Mouse (Mus musculus) midbrain, embryonic 13.5 days (tissue): ENCODE measurements around the gene Gimap7. TPM values are rescaled to one million over a fixed set of nuclear protein-coding genes. Genes with fewer than 3 reads are reported as not detected.

ENCODE experiments used
- ATAC-seq: fragments of 200-750 bp; cut with Nextera tagmentation; 2 replicates; pipeline ENCODE4 v1.8.0; 2017; ENCODE audit warnings: mild to moderate bottlenecking, moderate TSS enrichment, moderate library complexity
- H3K27ac ChIP-seq: fragments of 300-500 bp; sonication (generic); 2 replicates; pipeline ENCODE4 v1.5.1; 2015; ENCODE audit warnings: inconsistent platforms, mild to moderate bottlenecking, moderate library complexity
- H3K27me3 ChIP-seq: fragments of 300-500 bp; sonication (generic); 2 replicates; pipeline ENCODE4 v1.6.1; 2015; ENCODE audit warnings: mild to moderate bottlenecking, inconsistent platforms
- H3K36me3 ChIP-seq: fragments of 300-500 bp; sonication (generic); 2 replicates; pipeline ENCODE4 v1.6.1; 2015; ENCODE audit warnings: mild to moderate bottlenecking, inconsistent platforms
- H3K4me1 ChIP-seq: fragments of 300-500 bp; sonication (generic); replicated peaks from 2 replicates; pipeline ENCODE4 v1.6.1; 2015; ENCODE audit warnings: inconsistent platforms
- H3K4me2 ChIP-seq: fragments of 300-500 bp; sonication (generic); replicated peaks from 2 replicates; pipeline ENCODE4 v1.6.1; 2015; ENCODE audit warnings: moderate library complexity, mild to moderate bottlenecking, inconsistent platforms
- H3K4me3 ChIP-seq: fragments of 300-500 bp; sonication (generic); replicated peaks from 2 replicates; pipeline ENCODE4 v1.5.1; 2015; ENCODE audit warnings: mild to moderate bottlenecking, inconsistent platforms
- H3K9ac ChIP-seq: fragments of 300-500 bp; sonication (generic); replicated peaks from 2 replicates; pipeline ENCODE4 v1.6.1; 2015; ENCODE audit warnings: mild to moderate bottlenecking, inconsistent platforms
- H3K9me3 ChIP-seq: fragments of 300-500 bp; sonication (generic); 2 replicates; pipeline ENCODE4 v1.6.1; 2016; ENCODE audit warnings: mild to moderate bottlenecking, inconsistent platforms
- WGBS: fragments of 180-500 bp; shearing (Covaris S2); methylation state at CpG from one replicate; pipeline ENCODE4 v1.1.7; 2015; 5-methylcytosine and 5-hydroxymethylcytosine counted together
- polyA plus RNA-seq: library from polyadenylated mRNA; unstranded; fragments of >200 nt; fragmentation: Nextera tagmentation; extraction: Ambion mirVana; gene quantifications from 2 replicates; pipeline ENCODE4 v1.2.1, GENCODE M21; 2015

Gimap7 gene
- polyA plus RNA-seq, 1 experiment from 2014 or later = not detected

GRCm38 (mm10) chr6:48698066-48698856 is 20.2 kb upstream of the Gimap7 start:
- 80% methylated on average over 7 of the region's 7 CpGs for WGBS
- Histone ChIP-seq H3K27me3 (no peaks in the 10 kb centered on the region), H3K9me3 (no peaks in the 10 kb centered on the region), H3K4me1 (no peaks in the 10 kb centered on the region), H3K4me2 (no peak overlapping the region), H3K4me3 (no peak overlapping the region), H3K27ac (no peak overlapping the region), H3K9ac (no peak overlapping the region), H3K36me3 (no peaks in the 10 kb centered on the region)
- ATAC-seq = no peak

DNA sequence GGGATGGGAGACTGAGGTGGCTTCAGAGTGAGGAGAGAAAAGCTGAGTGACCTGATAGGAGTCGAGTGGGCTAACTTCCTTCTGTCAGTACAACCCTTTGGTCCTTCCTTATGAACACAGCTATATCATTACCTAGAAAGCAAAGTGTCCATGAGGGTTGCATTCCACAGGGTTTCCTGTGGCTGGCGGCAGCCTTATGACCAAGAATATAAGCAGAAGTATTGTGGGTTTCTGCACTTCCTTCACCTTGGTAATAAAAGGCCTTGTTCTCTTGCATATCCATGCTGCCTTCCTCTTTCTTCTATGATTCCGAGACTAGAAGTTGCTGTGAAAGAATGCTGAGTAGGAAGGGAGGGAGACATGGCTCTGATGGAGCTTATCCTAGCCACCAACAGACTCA is 19.5 kb upstream of the Gimap7 start:
- H3K4me3 ChIP-seq = no peak overlapping the region
- H3K27ac ChIP-seq = no peak overlapping the region
- H3K9ac ChIP-seq = no peak overlapping the region
- H3K36me3 ChIP-seq = no peaks in the 10 kb centered on the region
- no peak for ATAC-seq
- no peaks in the 10 kb centered on the region for H3K9me3 ChIP-seq
- H3K4me2 ChIP-seq = no peak overlapping the region
- 88% methylated on average over 3 of the region's 3 CpGs for WGBS
- H3K4me1 ChIP-seq = no peaks in the 10 kb centered on the region
- no peaks in the 10 kb centered on the region for H3K27me3 ChIP-seq

DNA sequence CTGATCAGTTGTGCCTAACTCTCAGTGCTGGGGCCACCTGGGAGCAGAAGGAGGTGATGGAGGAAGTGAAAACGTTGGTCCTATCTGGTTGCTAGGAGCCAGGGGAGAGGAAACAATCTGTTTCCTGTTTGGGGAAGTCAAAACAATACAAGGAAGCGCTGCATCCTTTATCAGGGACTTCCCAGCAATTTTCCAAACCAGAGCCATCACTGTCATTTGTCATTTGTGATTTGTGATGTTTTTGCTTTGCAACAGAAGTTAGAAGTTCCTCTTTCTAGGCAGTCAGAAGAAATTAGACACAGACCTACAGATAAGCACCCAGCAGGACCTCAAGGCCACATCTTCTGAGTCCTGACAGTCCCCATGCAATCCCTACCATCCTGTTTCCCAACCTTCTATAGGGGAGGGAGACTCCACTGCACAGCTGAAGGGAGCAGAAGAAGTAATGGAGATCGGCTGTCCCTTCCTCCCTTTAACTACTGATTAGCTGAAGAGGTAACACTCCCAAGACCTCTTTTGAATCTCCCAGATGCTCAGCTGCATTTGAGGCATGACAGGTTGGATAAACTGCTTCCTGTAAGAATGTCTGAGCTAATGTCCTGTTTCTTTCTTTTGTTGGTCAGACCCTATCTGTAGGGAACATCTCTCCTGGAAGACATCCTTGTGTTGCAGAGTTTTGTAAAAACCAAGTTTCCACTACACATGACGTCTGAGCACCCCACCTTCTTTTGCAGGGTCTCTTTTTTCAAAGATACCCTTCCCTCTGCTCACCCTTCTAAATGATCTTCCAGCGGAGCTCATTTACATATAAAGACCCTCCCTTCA is 18.0 kb upstream of the Gimap7 start:
- 68% methylated on average over 5 of the region's 5 CpGs for WGBS
- Histone ChIP-seq H3K27me3 (no peaks in the 10 kb centered on the region), H3K4me2 (no peak overlapping the region), H3K36me3 (no peaks in the 10 kb centered on the region), H3K4me3 (no peak overlapping the region), H3K9ac (no peak overlapping the region), H3K9me3 (no peaks in the 10 kb centered on the region), H3K4me1 (no peaks in the 10 kb centered on the region), H3K27ac (no peak overlapping the region)
- ATAC-seq = no peak

DNA sequence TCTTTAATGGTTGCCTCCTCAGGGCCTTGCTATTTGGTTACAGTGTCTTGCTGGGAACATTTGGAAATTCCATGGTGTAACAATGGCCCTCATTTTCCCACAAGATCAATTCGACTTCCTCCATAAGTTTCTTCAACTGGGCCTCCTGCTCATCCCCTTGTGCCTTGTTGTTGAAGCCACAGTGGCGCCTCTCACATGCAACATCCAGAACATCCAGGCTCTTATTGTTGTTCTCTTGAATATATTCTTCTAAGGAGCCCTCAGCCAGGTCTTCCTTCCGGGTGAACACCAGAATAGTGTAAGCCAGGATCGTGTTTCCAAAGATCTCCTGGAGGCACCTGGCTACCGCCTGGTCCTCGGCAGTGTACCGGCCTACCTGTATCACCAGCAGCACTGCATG is 16.3 kb upstream of the Gimap7 start:
- no peak overlapping the region for H3K4me2 ChIP-seq

DNA sequence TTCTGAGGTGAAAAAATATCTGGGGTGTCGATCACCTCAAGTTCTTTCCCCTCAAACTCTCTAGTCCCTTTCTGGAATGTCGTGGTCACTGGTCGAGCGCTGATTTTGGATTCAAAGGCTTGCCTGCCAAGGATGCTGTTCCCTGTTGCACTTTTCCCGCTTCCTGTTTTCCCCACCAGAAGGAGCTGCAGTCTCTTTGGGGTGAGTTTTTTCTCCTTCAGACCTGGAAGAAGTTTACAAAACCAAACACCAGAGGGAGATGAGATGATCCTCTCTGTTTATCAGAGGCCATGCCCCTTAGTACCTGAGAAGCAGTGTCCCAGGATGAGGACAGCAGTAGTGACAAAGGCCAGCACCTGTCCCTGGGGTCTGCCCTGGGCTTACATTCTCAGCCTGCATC is 15.8 kb upstream of the Gimap7 start:
- Histone ChIP-seq H3K4me1 (no peaks in the 10 kb centered on the region), H3K4me2 (no peak overlapping the region), H3K27ac (no peak overlapping the region), H3K9me3 (no peaks in the 10 kb centered on the region), H3K9ac (no peak overlapping the region), H3K27me3 (no peaks in the 10 kb centered on the region), H3K36me3 (no peaks in the 10 kb centered on the region), H3K4me3 (no peak overlapping the region)
- WGBS = 72% methylated on average over 5 of the region's 5 CpGs
- ATAC-seq = no peak

More for the DNA sequence above, 16.3 kb upstream of the Gimap7 start:
- Histone ChIP-seq H3K27me3 (no peaks in the 10 kb centered on the region), H3K27ac (no peak overlapping the region), H3K9ac (no peak overlapping the region), H3K4me3 (no peak overlapping the region), H3K4me1 (no peaks in the 10 kb centered on the region), H3K9me3 (no peaks in the 10 kb centered on the region), H3K36me3 (no peaks in the 10 kb centered on the region)
- ATAC-seq = no peak
- 86% methylated on average over 7 of the region's 7 CpGs for WGBS

DNA sequence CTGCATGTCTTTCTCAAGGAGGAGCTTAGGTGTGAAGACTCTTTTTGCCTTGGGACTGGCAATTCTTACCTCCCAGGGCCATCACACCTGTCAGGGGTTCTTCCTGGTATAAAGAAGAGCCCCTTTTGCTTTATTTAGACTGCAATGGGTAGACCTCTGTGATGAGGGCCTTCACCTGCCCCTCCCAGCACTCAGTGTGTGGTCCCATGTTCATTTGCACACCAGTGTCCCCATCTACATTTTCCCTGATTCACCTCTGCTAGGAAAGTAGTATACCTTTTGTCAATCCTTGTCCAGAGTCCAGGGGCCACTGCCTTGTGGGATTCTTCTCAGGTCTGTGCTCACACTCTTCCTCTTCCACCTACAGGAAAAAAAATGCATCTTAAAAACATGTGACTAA is 14.3 kb upstream of the Gimap7 start:
- Histone ChIP-seq H3K4me3 (no peak overlapping the region), H3K4me2 (no peak overlapping the region), H3K27me3 (no peaks in the 10 kb centered on the region), H3K36me3 (no peaks in the 10 kb centered on the region), H3K4me1 (no peaks in the 10 kb centered on the region), H3K9ac (no peak overlapping the region), H3K27ac (no peak overlapping the region), H3K9me3 (no peaks in the 10 kb centered on the region)
- no peak for ATAC-seq

DNA sequence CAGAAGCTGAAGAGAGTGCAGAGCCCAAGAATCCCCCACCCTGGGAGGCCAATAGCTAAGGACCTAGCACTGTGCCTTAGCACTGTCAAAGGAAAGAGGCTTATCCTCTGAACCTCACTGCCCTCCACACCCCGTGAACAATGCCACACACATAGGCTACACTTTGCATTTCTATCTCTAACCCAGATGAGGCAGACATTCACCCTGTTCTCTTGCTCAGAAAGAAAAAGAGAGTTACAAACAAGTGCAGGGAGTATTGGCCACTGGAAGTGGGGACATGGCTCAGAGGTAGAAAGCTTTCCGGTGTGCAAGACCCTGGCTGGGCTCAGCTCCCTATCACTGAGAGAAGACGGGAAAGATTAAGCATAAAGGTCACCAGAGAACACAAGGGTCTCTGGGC is 12.3 kb upstream of the Gimap7 start:
- Histone ChIP-seq H3K9me3 (no peaks in the 10 kb centered on the region), H3K4me3 (no peak overlapping the region), H3K27me3 (no peaks in the 10 kb centered on the region), H3K27ac (no peak overlapping the region), H3K4me2 (no peak overlapping the region), H3K4me1 (no peaks in the 10 kb centered on the region), H3K9ac (no peak overlapping the region), H3K36me3 (no peaks in the 10 kb centered on the region)
- no peak for ATAC-seq
- WGBS = 55% methylated on average over 3 of the region's 3 CpGs

GRCm38 (mm10) chr6:48720326-48720725 is 1.9 kb downstream of the Gimap7 start:
- ATAC-seq = no peak
- Histone ChIP-seq H3K36me3 (no peaks in the 10 kb centered on the region), H3K9me3 (no peaks in the 10 kb centered on the region), H3K9ac (no peak overlapping the region), H3K4me3 (no peak overlapping the region), H3K4me2 (no peak overlapping the region), H3K27me3 (no peaks in the 10 kb centered on the region), H3K27ac (no peak overlapping the region), H3K4me1 (peaks cover 1% of the 10 kb centered on the region; the same call in 1 of the 2 replicates)
- 80% methylated on average over 4 of the region's 4 CpGs for WGBS

DNA sequence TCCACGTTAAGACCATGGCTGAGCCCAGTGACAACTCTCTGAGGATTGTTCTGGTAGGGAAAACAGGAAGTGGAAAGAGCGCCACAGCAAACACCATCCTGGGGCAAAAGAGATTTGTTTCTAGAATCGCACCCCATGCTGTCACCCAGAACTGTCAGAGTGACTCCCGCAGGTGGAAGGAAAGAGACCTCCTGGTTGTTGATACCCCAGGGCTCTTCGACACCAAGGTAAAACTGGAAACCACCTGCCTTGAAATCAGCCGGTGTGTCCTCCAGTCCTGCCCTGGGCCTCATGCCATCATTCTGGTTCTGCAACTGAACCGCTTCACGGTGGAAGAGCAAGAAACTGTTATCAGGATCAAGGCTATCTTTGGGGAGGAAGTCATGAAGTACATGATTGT is 5.0 kb downstream of the Gimap7 start:
- Histone ChIP-seq H3K36me3 (no peaks in the 10 kb centered on the region), H3K9ac (no peak overlapping the region), H3K4me1 (peaks cover 7% of the 10 kb centered on the region; the same call in 1 of the 2 replicates), H3K27ac (no peak overlapping the region), H3K4me2 (no peak overlapping the region), H3K9me3 (no peaks in the 10 kb centered on the region), H3K27me3 (no peaks in the 10 kb centered on the region), H3K4me3 (no peak overlapping the region)
- WGBS = 89% methylated on average over 8 of the region's 8 CpGs
- ATAC-seq = no peak

DNA sequence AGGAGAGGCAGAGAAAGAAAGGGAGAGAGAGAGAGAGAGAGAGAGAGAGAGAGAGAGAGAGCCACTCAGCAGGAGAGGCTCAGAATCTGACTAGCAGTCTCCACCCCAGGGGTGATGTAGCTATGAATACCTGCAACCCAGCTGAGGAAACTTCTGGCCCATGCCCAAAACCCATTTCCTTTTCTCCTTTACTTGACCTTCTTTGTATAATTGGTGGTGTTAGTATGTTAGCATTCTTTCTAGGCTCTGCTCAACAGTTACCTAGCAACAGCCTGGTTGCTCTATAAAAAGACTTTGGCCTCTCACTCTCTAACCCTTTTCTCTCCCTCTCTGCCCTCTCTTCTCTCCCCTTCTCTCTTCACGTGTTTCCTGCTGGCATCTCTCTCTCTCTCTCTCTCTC is 7.1 kb downstream of the Gimap7 start:
- no peak overlapping the region for H3K27ac ChIP-seq
- 0% methylated on average over 1 of the region's 1 CpGs for WGBS
- no peaks in the 10 kb centered on the region for H3K9me3 ChIP-seq
- peaks cover 7% of the 10 kb centered on the region; the same call in 1 of the 2 replicates for H3K4me1 ChIP-seq
- no peaks in the 10 kb centered on the region for H3K27me3 ChIP-seq
- no peak overlapping the region for H3K4me3 ChIP-seq
- H3K9ac ChIP-seq = no peak overlapping the region
- no peak for ATAC-seq
- no peak overlapping the region for H3K4me2 ChIP-seq
- no peaks in the 10 kb centered on the region for H3K36me3 ChIP-seq

- 91% methylated on average over 5 of the region's 5 CpGs for WGBS
- H3K36me3 ChIP-seq = no peaks in the 10 kb centered on the region
Measured at GRCm38 (mm10) chr6:48727761-48728160, 9.3 kb downstream of the Gimap7 start.

DNA sequence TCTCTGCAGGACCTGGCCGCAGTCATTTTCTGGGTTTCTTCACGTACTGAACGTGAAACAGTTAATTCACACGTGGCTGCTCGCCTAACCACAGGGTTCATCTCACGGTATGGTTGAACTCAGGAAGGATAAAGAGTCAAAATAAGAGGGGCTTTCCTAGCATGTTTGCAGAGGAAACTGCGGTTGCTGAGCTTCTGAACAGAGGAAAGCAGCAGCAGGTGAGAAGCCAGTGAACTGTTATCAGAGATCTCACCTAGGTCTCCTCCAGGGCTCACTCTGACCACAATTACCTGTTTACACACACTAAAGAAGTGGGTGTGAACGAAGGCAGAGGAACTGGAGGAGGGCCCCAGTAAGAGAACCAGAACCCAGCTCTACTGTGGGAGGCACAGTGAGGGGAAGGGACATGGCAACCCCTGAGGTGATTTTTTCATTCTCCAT is 14.5 kb downstream of the Gimap7 start:
- Histone ChIP-seq H3K4me1 (no peaks in the 10 kb centered on the region), H3K4me3 (no peak overlapping the region), H3K4me2 (no peak overlapping the region), H3K36me3 (no peaks in the 10 kb centered on the region), H3K9ac (no peak overlapping the region), H3K9me3 (no peaks in the 10 kb centered on the region), H3K27ac (no peak overlapping the region), H3K27me3 (no peaks in the 10 kb centered on the region)
- 66% methylated on average over 8 of the region's 8 CpGs for WGBS
- ATAC-seq = no peak

More at GRCm38 (mm10) chr6:48727761-48728160, 9.3 kb downstream of the Gimap7 start:
- Histone ChIP-seq H3K4me2 (no peak overlapping the region), H3K4me1 (peaks cover 7% of the 10 kb centered on the region; the same call in 1 of the 2 replicates), H3K9ac (no peak overlapping the region), H3K27ac (no peak overlapping the region), H3K9me3 (no peaks in the 10 kb centered on the region), H3K27me3 (no peaks in the 10 kb centered on the region), H3K4me3 (no peak overlapping the region)
- no peak for ATAC-seq
